Mouse (Mus musculus): ENCODE data around the gene Zscan2.

Zscan2 gene

GRCm38 (mm10) chr7:80918982-80919646 lies 58.4 kb downstream of the Zscan2 start:
- no peak for DNase-seq (ENCODE audit: extremely low read depth, insufficient read length, low spot score)

- no peak for DNase-seq (ENCODE audit: extremely low read depth, insufficient read length, low spot score)
Measured at GRCm38 (mm10) chr7:80919647-80920008, 58.9 kb downstream of the Zscan2 start.

GRCm38 (mm10) chr7:80923165-80923564 lies 62.4 kb downstream of the Zscan2 start:
- no peak for DNase-seq (ENCODE audit: extremely low read depth, insufficient read length, low spot score)

All from 3134 (cell line).